Mouse (Mus musculus): Measurements from ENCODE around the gene Meis2.

The Meis2 gene

DNA sequence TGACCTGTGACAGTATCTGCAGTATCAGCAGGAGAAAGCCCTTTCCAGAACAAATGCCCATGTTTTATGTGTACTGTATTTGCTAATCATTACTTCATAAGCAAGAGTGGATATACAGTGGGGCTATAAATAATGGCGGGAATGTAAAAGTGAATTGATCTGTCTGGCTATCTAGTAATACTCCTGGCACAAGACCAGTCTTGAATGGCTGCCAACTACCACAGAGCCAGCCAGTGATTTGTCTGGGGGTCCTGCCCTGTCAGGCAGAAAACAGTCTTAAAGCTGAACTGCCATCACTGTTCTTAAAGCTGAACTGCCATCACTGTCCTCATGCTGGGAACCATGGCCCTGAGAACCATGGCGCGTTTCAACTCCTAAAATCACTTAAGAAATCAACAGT, 169.9 kb downstream of the Meis2 start:
- DNase-seq (ENCODE audit: low spot score): no peak

DNA sequence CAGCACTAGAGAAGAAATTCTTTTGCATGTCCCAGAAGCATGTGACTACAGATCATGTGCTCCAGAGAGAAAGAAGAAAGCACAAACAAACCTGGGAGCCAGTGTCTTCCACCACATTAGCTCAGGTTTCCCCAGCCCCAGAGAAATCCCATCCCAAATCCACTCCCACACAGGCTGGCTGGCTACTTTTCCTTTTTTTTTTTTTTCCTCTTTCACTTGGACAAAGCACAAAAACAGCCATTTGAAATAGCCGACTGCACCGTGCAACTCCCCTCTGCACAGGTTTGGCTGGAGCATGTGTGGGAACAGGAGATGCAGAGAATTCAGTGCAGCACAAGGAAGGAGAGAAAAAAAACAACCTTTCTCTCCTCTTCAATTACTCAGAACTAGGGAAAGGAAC, 170.4 kb downstream of the Meis2 start:
- DNase-seq (ENCODE audit: low spot score): no peak

DNA sequence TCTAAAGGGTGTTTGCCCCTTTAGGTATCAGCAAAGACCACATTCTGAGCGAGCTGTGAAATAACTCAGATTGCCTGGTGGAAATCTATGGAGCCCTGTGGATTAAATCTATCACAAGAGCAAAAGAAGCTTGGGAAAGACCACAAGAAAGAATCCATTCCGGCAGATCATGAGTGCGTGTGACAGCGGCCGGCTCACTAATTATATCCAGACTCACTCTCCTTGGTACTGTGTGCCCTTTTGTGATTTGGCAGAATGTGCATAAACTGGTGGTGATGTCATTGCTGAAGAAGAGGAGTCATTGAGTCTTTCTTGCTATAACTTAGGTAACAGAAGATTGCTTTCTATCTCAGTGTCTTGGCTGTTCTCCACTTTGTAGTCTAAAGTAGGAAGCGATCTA, 172.5 kb downstream of the Meis2 start:
- DNase-seq (ENCODE audit: low spot score): no peak

- no peak for DNase-seq (ENCODE audit: low spot score)
These were observed 174.9 kb downstream of the Meis2 start for GRCm38 (mm10) chr2:115890715-115891114.

DNA sequence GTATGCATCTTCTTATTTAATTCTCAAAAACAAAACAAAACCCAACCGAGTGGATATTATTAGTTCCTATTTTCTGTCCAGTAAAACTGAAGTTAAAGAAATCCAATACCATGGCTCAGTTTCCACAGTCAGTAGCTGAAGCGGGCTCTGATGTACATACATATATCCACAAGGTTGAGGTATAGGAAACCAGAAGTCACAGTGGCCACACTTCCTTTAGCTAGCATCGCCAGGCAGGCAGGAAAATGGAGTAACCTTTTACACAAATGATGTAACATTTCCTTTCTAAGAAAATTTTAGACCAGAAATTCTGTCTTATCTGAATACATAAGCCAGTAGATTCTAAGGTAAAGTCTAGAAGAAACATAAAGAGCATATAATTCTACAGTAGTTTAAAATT, 175.6 kb downstream of the Meis2 start:
- DNase-seq (ENCODE audit: low spot score): no peak

DNA sequence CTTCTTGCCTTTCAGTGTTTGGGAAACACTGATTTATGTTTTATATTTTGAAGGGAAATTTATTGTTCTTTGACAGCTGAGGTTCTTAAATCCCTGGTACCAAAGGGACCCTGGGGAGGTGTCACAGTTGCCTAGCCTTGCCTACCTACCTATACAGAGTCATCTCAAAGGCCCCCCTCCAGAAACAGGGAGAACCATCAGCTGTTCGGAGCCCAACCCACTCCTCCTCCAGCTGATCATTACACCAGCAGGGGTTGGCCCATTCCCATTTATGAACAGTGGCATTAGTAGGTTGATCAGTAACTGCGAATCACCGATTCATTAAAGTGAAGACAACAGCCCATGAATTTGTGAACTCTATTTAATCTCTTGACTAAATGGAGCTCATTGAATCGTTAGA, 176.4 kb downstream of the Meis2 start:
- DNase-seq (ENCODE audit: low spot score): no peak

- no peak for DNase-seq (ENCODE audit: low spot score)
These were observed 177.1 kb downstream of the Meis2 start for GRCm38 (mm10) chr2:115888336-115889077.

GRCm38 (mm10) chr2:115887631-115888030, 178.0 kb downstream of the Meis2 start:
- no peak for DNase-seq (ENCODE audit: low spot score)

GRCm38 (mm10) chr2:115884184-115884583, 181.5 kb downstream of the Meis2 start:
- DNase-seq (ENCODE audit: low spot score): no peak

DNA sequence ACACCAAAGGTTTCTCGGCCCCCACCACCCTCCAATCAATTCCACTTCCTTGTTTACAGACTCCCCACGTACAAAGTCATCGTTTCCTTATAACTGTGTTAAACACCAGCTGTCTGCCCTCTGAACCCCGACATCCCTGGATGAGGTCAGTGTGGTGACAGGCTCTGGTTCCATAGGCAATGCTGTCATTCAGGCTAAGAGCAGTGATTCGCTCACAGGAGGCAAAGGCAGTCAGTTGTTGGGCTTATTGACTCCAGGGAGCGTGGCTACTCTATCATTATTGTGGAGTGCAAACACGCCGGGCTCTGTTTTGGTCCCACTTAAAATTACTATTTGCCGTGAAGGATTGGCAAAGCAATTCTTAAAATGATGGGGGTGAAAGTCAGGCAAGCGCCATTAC, 182.1 kb downstream of the Meis2 start:
- DNase-seq (ENCODE audit: low spot score): no peak

GRCm38 (mm10) chr2:115875802-115876531, 189.7 kb downstream of the Meis2 start:
- no peak for DNase-seq (ENCODE audit: low spot score)

- no peak for DNase-seq (ENCODE audit: low spot score)
These were observed 192.8 kb downstream of the Meis2 start for GRCm38 (mm10) chr2:115872851-115873250.

DNA sequence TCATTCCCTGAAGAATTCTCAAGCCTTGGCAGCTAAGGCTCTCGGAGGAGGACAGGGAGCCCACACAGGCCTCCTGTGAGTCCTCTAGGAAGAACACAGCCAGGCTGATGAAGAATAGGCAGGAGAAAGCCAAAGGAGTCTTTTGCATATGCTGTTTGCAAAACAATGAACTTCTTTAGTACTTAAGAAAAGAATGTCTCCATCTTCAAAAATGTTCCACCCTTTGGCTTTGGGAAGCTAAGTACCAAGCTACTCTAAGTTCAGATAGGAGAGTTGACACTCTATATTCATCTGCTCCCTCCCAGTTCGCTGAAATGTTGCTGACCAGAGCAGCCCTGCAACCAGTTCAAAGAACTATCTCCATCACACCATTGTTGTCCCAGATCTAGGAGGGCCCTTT, 195.7 kb downstream of the Meis2 start:
- DNase-seq (ENCODE audit: low spot score): no peak

DNA sequence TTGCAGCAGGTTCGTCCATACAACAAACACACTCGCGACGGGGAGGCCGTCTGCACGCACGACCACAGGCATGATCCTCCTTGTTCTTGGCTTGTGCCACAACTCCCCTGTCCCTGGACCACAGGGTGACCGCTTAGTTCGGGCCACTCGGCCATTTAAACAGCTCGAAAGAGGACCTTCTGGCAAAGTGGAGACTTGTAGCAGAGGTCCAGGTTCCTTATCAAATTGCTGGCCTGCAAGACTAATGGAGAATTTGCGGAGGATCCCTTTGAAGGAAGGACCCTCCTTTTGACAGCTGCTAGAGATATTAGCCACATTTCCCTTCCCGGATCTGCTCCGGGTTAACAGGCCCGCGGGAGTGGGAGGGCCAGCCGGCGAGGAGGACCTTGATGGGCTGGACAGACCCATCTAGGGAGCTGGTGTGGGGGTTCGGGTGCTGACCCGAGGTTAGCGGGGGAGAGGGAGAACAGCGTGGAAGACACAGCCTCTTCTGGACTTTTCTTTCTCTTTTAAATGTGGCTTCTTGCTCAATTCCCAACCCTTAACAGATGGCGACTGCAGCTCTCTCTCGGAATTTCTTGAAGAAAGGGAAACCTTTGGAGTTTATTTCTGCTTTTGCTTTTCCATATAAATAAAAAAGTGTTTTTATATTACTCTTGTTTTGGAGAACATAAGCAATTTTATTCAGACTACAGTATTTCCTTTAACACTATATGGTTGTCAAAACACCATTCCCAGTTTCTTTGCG, 204.9 kb downstream of the Meis2 start:
- DNase-seq (ENCODE audit: low spot score): no peak

- DNase-seq (ENCODE audit: low spot score): no peak
These were observed 205.5 kb downstream of the Meis2 start for GRCm38 (mm10) chr2:115860141-115860480.

GRCm38 (mm10) chr2:115859371-115860140, 206.1 kb downstream of the Meis2 start:
- no peak for DNase-seq (ENCODE audit: low spot score)

GRCm38 (mm10) chr2:115858927-115859326, 206.7 kb downstream of the Meis2 start:
- DNase-seq (ENCODE audit: low spot score): no peak

GRCm38 (mm10) chr2:115858246-115858645, 207.4 kb downstream of the Meis2 start:
- no peak for DNase-seq (ENCODE audit: low spot score)

GRCm38 (mm10) chr2:115857123-115858080, 208.2 kb downstream of the Meis2 start:
- no peak for DNase-seq (ENCODE audit: low spot score)

DNA sequence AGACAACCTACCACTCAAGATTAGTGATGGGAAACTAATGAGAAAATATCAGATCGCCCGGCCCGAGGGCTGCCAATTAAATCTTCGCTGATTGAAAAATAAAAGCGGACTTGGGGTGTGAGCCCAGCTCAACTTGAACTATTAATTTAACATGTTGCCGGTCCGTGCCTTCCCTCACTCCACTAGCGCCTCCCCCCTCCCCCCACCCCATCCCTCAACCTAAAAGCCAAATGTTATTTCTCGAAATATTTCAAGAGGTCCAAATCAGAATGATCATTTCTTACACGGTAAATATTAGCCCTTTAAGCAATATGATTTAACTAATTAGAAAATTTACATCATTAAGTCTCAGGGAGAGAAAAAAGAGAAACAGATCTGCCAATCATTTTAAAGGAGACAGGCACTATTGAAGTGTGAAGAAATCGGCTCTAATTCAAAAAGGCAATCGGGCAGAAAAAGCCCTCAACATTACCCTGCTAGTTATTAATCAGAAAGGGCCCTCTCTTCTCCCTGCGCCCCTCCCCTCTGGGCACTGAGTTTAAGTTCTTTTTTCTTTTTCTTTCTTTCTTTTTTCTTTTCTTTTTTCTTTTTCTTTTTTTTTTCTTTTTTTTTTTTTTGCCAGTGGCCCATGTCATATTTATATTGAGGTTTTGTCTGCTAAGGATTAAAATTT, 209.1 kb downstream of the Meis2 start:
- DNase-seq (ENCODE audit: low spot score): no peak

Measured in ovary, adult 18-20 months (tissue).